Mouse (Mus musculus) spleen, postnatal 10 days (tissue): Measurements from ENCODE around the gene Thrap3.

ENCODE experiments used
- DNase-seq, 2 experiments: peaks; one replicate each; pipeline ENCODE4 v3.0.0; 2021 to 2022; ENCODE audit warnings: low spot score in 2 of 2

Thrap3 gene

GRCm38 (mm10) chr4:126202303-126203181 lies at the start of gene Thrap3:
Gene Thrap3, minus strand, starts transcription at chr4:126202760.
- peak; percentile 95 to 99 for DNase-seq

- no peak for DNase-seq
These were observed 49.2 kb upstream of the Thrap3 start for GRCm38 (mm10) chr4:126251655-126252254.

DNA sequence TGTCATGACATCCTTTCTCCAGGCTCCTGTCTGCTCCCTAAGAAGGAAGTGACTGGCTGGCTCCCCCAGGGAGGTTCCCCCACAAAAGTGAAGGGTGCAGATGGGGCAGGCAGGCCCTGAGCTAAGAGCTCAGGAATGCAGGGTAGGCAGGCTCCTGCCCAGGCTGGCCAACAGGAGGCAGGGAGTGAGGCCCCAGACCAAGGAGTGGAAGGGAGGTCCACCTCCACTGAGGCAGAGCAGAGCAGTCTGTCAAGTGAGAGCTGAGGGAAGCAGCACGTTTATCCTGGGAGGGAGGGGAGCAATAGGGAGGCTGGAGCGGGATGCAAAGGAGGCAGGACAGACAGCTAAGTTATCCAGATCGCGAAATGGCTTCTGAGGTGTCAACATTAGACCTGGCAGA lies 48.1 kb upstream of the Thrap3 start:
- no peak for DNase-seq

DNA sequence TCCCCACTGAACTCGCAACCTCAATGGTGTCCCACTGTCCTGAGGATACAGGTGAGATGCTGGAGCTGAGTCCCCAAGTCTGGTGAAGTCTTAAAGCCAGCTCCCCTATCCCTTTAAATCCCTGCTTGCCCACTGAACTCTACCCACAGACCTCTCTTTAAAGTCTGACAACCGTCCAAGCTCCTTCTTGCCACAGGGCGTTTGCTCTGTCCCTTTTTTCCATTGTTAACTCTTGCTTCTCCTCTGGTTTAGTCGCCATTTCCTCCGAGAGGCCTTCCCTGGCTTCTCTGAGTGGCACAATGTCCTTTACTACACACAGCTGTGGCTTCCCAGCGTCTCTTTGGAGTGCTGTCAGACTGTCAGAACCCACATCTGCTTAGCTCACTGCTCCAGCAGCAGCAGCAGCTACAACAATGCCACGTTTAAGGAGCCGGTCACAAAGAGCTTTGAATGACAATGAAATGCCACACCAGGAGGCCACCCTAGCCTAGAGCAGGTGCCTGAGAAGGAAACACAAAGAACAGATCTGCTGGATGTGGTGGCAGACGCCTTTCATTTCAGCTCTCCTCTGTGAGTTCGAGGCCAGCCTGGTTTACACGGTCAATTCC lies 45.8 kb upstream of the Thrap3 start:
- DNase-seq: no peak

GRCm38 (mm10) chr4:126246202-126246889 lies 43.8 kb upstream of the Thrap3 start:
- no peak for DNase-seq

DNA sequence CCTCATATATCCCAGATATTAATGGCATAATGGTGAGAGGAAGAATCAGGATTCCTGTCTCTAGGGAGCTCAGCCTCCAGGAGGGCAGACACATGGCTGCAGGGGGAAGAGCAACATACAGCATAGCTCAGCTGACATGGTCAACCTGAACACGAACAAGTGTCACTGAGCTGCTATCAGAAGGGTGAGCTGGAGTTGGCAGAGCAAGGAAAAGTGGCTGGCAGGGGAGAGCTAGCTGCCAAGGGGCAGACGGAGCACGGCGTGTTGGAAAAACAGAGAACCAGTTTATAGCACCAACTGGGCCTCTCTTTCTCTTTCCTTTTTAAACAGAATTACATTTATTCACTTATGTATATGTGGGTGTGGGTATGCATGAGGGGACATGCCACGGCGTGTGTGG lies 40.0 kb upstream of the Thrap3 start:
- DNase-seq: no peak

GRCm38 (mm10) chr4:126241956-126242355 lies 39.4 kb upstream of the Thrap3 start:
- no peak for DNase-seq

DNA sequence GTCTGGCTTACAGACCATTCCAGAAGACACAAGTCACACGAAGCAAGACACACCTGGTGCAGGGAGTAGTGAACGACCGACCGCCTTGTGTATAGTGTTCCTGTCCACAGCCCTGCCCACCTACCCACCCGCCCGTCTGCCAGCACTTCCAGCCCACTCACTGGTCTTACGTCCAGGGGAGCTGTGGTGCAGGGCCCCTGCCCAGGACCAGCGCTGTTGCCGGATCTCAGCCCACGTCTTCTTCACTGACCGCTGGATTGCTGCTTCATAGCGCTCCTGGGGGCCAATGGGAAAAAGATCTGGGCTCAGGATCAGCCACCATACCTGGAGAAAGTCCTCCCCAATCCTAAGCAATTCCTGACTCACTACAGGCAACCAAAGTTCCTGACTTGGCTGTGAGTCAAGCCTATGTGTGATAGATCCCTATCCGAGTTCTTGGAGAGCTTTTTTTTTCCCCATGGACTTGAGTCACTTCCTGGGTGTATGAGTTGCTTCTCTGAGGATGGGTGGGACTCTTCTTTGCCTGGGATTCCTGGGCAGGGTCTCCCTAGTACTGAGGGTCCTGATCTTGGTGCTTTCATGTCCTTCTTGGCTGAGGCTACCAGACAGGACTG lies 37.4 kb upstream of the Thrap3 start:
- DNase-seq: no peak

DNA sequence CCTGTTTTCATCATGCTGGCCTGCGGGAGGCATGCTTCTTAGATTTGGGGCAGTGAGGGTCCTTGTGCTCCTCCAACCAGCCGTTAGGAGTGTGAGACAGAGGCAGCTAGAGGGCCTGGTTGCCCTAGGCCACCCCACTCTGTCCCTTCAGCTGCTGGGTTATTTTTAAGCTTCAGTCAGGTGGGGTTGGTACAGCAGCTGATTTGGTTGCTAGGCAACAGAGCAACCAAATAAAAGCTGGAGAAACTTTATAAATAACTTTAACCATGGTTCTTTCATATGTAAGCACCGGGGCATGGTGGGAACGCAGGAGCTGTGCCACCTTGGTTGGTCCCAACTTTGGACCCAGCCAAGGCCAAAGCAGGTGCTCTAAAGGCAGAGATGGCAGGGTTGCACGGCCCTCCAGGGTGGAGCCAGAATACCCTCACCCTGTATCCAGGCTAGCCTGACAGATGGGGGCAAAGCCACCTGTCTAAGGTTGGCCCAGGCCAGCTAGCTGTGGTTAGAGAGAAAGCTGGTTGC lies 35.2 kb upstream of the Thrap3 start:
- DNase-seq: no peak

DNA sequence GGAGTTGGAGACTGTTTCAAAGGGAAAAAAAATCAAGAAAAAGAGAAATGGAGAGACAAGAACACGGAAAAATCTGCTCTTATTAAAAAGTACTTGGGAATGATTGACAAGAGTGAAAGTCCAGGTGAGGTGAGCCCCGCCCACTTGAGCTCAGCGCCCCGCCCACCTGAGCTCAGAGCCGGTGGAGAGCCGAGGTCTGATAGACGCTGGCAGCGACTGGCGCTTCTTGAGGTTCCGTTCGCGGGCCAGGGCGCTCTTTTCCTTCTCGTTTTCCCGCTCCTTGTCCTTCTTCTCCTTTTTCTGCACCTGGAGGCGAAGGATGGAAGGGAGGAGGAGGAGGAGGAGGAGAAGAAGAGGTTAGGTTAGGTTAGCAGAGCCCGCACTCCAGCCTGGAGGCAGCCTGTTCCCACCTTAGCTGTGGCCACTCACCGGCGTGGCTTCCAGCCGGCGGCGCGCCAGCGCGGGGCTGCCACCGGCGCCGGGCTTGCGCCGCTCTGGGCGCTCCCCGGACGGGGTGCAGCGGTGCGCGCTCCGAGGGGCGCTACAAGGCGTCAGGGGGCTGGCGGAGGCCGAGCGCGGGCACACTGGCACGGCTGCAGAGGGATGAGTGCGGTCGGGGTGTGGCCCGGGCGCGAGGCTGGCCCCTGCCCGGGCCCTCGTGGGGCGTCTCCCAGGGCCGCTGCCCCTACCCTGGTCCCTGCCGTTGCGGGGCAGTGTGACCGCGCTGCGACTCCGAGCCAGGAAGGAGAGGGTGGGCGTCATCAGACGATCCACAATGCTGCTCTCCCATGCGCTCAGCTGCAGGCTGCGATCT lies 34.1 kb upstream of the Thrap3 start:
- no peak for DNase-seq

DNA sequence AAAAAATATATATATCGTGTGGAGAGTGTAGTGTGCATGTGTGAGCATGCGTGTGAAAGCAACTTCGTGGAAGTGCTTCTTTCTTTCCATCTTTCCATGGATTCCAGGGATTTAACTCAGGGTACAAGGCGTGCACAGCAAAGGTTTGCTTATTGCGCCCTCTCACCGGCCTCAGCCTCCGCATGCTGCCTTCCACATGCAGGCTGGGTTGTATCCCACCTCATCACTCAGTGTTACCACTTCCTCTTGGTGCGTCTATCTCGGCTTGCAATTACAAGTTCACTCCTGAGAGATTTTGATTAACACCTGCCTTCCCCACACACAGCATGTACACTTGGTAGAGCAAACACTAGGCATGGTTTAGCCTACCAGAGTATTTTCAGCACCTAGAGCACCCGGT lies 32.6 kb upstream of the Thrap3 start:
- no peak for DNase-seq

DNA sequence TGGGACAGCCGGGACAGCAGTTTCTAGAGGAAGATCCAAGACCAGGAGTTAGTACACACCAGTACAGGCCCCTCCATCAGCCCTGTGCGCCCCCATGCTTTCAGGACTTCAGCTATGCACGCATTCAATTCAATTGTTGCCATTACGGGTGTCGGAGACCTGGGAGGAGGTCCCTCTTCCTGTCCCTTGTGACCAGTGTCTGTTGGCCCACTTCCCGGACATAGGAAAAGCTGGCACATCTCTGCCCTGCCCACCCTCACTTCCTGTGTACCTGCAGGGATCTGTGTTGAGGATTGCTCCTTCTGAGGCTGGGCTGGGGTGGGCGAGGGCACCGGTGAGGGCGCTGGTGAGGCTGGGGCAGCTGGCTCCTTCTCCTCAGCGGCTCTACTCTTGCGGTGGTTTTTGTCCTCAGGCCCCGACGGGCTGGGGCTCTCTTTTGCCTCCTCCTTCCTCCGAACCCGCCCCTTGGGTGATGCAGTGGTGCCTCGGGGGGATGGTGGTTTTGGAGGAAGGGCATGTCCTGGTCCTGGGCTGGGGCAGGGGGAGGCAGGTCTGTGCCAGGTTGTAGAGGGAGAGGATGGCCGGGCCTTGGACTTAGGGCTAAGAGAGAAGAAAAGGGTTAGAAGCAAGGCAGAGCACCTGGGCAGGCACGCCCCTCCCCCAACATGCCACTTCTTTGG lies 32.1 kb upstream of the Thrap3 start:
- peak in 1 of 2 experiments; percentile 42 for DNase-seq

GRCm38 (mm10) chr4:126233676-126234308 lies 31.2 kb upstream of the Thrap3 start:
- no peak for DNase-seq

GRCm38 (mm10) chr4:126229900-126230299 lies 27.3 kb upstream of the Thrap3 start:
- no peak for DNase-seq

GRCm38 (mm10) chr4:126228144-126228543 lies 25.6 kb upstream of the Thrap3 start:
- no peak for DNase-seq

DNA sequence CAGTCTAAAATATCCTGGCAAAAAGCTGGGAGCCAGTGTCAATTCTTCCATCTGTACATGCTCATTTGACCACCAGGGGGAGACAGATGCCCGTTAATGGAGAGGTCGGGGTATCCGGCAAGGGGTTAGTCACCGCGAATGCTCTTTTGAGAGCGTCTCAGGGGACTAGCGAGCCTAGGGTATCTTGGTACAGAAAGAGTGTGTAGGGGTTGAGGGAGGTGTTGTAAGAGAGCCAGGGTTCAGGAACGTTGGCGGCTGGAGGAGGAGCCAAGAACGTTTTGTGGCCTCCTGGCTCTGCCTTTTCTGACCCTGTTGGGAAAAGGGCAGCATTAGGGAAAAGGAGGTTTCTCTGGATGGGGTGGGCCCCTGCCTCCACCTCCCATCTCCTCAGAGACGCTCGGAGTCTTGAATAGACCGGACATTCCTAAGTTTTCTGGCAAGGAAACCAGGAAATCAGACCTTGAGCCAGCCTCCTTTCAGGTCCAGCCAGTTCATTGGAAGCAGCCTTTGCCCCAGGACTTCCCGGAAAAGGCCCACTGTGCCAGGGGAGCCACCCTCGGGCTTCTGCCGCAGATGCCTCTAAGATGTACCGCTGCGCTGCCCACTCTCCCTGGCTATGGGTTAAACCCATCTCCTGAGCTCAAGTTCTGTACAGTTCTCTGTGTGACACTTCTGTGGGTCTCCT lies 24.7 kb upstream of the Thrap3 start:
- peak; percentile 82 to 90 for DNase-seq

DNA sequence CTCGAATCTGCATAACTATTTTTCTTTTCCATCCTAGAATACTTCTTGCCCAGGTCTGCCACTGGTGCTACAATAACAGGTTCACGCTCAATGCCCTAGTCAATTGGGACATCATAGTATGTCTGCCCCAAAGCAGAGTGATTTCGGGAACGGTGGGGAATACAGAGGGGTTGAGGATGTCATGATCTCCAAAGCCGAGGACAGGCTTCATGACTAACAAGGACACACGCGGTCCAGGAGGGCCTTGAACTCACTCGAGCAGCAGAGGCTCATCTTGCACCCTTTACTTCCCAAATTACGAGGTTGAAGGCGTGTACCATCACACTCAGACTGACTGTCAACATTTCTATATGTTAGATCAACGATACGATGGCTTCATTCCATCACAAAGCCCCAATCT lies 24.1 kb upstream of the Thrap3 start:
- no peak for DNase-seq

GRCm38 (mm10) chr4:126222631-126223030 lies 20.1 kb upstream of the Thrap3 start:
- DNase-seq: no peak

- DNase-seq: no peak
These were observed 17.5 kb upstream of the Thrap3 start for GRCm38 (mm10) chr4:126220045-126220444.
